Mouse (Mus musculus) embryonic fibroblast, embryonic 13.5 days (primary cell): Measurements from ENCODE around the gene Epor.

ENCODE experiments used
- CTCF ChIP-seq: IDR thresholded peaks from 2 replicates; pipeline ENCODE4 v1.5.1; 2011; ENCODE audit warnings: mild to moderate bottlenecking, control low read depth, low read length, moderate library complexity, borderline replicate concordance; ENCODE audit not compliant: insufficient read depth
- POLR2A ChIP-seq: IDR thresholded peaks from 2 replicates; pipeline ENCODE4 v1.6.1; 2011; ENCODE audit warnings: low read depth, mild to moderate bottlenecking, control low read depth, low read length, moderate library complexity

DNA sequence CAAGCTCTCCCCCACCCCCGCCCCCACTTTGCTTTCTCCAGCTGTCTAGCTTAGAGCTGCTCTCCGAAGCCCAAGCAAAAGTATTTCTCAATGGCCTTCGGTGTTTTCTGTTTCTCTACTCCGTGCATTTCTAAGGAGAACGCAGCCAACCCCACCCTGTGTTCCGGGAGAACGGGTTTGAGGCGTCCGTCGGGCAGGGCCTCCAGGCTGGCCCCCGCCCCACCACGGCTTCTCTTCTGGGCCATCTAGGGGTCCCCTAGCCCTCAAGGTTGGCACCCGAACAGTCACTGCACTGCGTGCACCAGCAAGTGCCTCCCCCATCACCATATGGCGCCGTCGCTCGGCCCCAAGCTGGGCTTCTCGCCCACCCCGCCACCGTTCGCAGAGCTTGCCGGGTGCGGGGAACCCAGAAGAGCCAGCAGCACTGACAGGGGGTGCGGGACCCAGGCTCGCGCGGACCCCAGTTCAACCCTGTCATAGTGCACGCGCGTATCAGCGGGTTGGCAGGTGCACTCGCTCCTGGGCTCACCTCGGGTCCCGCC is 45.7 kb downstream of the Epor start:
- no peak for TF ChIP-seq POLR2A
- TF ChIP-seq CTCF, result no peak
